Mouse (Mus musculus) spleen, adult 2 months (tissue): ENCODE data around the gene Jmjd8.

Experiments used
- CTCF ChIP-seq: fragments of 200-500 bp; IDR thresholded peaks from 2 replicates; pipeline ENCODE4 v1.5.1; 2011; ENCODE audit warnings: mild to moderate bottlenecking, inconsistent platforms; ENCODE audit not compliant: insufficient read depth, insufficient read length, insufficient replicate concordance; ENCODE audit errors: extremely low read depth
- POLR2A ChIP-seq: fragments of 200-500 bp; IDR thresholded peaks from 2 replicates; pipeline ENCODE4 v1.6.1; 2011; ENCODE audit warnings: low read depth, low read length, inconsistent platforms

DNA sequence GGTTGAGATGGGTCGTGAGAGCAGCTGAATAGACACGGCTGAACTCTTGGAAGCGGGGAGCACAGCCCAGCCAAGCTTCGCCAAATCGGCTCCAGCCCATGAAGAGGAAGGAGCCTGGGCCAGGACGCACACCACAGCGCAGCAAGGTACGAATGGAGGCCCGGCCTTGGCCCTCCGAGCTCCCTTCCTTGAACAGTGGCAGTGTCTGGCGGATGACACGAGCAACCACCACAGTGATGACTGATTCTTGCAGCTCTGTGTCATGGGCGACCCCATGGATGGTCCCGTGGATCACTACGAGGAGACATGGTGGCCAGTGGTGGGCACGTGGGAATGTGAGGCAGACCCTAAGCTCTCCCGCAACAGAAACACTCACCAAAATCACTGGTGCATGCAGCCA, 33.7 kb upstream of the Jmjd8 start:
- no peak for TF ChIP-seq CTCF
- TF ChIP-seq POLR2A = no peak
